Mouse (Mus musculus): Measurements from ENCODE around the gene Gm20517.

The Gm20517 gene

DNA sequence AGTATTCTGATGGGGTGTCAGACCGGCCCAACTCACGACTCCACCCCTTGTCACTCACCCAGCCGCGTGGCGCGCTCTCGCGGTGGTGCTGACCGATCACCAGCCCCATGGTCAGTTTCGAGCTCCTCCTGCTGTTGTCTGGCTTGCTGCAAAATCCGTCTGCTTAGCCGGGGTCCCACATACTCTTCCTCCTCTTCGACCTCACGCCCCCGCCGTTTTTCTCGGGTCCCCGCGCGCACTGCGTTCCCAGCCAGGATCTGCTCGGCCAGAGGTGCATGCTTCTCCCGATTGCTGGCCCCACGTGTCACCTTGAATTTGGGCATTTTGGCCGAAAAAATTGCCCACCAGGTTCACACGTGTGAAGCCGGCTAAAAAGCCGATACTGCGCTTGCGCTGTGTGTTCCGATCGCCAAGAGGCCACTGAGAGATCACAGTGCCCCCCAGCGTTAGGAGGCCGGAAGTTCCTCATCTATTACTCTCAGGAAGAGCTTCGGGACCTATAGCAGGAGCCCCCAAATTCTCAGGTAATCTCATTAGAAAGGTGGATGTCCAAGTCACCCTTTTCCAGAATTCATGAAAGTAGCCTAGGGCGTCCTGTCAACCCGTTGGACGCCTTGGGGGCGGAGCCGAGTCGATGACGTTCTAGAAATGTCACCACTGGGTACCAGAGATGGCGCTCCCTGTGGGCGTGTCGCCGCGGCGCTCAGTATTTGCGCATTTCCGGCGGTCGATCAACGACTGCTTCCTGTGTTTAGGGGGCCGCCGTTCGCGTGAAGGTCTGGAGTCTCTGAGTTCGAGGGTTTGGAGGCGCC lies at the start of gene Gm20517, which contains the start of the genes Bysl and Med20:
Gene Gm20517 (plus strand): TSS at position 741 of the 812 bp plus-strand sequence.
Gene Bysl (minus strand): TSS at position 644 of the 812 bp plus-strand sequence.
Gene Med20 (plus strand): TSS at position 734 of the 812 bp plus-strand sequence.
- DNase-seq (ENCODE audit: low spot score in 2 of 2): peak; percentile 95 to 97

DNA sequence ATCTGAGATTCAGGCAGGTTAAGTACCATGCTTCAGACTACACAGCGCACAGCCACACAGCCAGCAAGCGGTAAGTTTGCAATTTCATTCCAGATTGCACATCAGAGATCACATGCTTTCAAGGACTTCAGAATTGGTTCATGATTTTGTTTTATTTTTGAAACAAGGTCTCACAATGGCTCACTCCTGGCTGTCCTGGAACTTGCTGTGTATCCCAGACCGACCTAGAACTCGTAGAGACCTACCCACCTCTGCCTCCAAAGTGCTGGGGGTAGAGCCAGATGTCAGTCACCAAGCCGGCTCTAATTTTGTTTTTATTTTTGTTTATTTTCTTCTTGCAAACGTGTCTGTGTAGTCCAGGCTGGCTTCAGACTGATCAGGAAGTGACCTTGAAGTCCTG lies 48.5 kb upstream of the Gm20517 start:
- DNase-seq (ENCODE audit: low spot score in 2 of 2): no peak

DNA sequence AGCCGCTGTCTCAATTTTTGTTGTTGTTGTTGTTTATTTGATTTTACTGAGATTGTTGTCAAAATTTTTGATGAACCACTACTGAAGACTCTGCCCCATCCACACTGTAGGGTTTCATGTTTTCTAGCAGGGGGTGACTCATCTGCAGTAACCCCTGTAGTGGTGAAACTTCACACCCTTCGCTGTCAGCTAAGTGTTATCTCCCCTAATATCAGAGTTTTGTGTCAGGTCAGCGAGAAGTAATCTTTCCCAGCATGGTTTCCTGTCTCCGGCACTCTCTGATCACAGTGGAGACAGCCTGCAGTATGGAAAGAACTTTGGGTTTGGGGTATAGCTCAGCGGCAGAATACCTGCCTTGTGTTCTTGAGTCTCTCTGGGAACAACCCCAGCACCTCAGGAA lies 46.8 kb upstream of the Gm20517 start:
- no peak for DNase-seq (ENCODE audit: low spot score in 2 of 2)

DNA sequence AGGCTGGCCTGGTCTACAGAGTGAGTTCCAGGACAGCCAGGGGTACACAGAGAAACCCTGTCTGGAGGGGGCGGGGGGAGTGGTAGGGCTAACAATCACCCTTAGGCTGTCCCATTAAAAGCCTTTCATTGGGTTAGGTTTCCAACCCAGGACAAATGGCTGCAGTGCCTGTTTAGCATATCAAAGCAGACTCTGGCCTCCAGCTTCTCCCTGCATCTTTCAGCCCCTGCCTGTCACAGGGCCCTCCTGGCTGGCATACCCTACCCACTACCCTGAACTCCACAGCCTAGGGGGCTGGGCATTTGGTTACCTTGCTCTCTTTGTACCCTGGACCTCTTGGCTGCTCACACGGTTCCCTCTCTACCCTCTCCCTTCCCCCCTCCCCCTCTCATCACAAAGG lies 45.3 kb upstream of the Gm20517 start:
- no peak for DNase-seq (ENCODE audit: low spot score in 2 of 2)

DNA sequence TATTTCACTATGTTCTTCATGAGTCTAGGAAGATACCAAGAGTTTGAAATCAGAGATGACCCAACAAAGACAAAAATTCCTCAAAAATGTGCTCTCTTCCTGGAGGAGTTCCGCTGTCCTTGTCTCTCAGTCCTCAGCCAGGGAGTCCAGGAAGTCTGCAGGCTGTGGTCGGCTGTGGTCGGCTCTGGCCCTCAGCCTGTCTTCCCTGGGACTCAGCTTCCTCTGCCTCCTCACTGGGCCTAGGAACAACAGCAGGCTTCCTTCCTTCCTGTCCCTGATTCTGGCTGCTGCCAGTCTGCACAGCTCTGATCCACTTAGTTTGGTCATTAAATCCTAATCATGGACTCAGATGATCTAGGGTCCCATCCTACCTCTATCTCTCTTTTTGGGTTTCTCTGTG lies 44.1 kb upstream of the Gm20517 start:
- DNase-seq (ENCODE audit: low spot score in 2 of 2): no peak

DNA sequence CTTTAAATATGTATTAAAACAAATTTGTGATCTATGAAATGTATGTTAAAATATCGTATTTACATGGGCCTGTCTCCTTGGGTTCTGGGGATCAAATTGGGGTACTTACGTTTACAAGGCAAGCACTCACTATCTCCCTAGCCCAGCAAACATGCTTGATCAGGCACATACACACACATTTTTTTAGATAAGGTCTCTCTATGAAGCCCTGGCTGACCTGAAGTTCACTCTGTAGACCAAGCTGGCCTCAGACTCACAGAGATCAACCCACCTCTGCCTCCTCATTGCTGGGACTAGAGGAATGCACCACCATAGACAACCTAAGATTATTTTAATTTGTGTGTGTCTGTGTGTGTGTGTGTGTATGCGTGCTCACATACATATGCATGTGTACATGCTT lies 43.0 kb upstream of the Gm20517 start:
- DNase-seq (ENCODE audit: low spot score in 2 of 2): no peak

DNA sequence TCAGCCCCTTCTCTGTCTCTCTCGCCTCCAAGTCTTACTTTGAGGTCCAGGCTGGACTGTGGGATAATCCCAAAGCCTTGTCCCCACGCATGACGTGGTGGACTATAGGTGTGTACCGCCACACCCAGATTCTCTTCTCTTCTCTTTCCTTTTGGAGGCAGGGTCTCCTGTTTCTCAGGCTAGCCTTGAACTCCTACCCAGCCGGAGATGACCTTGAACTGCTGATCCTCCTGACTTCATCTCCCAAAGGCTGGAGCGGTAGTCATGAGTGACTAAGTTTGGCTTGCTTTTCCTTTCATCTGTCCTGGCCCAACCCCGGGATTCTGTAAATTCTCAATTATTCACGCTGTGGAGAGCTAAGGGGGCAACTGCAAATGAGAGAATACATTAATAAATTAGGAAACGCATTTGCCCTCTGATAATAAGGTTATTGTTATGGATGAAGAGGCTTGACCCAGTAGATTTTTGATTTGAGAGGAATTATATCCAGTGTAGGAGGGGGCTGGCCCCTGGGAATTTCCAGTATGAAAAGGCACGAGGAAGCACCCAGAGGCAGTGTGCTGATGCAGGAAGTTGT lies 42.4 kb upstream of the Gm20517 start:
- DNase-seq (ENCODE audit: low spot score in 2 of 2): no peak

DNA sequence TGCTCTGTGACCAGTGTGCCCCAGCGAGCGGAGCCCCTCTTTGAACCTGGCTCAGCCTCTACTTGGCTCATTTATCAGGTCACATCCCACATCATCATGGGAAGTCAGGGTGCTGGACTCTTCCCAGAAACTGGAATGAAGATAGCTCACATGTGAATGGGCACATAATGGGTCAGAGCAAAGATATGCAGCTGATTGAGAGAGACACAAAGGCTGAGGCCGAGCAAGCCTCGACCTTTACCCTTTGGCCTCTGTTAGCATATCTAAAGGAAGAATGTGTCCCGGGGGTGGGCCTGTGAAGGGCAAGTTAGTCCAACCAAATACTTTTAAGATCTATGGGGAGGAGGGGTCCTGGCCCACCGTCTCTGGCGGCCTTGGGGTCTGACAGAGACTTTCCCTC lies 39.8 kb upstream of the Gm20517 start:
- no peak for DNase-seq (ENCODE audit: low spot score in 2 of 2)

DNA sequence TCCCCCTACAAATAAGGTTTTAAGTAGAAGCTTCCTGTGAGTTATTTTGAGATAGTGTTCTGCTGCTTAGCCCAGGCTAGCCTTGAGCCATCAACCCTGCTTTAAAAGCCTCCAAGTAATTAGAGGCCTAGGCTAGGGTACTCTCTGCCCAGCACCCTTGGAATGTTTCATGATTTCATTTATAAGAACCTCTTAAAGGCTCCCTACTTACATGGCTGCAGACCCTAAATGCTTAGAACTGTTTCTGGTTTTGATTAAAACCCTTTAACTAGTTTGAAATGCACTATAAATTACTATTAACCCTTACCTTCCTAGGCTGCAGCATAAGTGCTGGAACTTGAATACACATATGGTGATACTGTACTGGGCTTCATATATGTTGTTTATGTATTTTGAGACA lies 39.0 kb upstream of the Gm20517 start:
- no peak for DNase-seq (ENCODE audit: low spot score in 2 of 2)

DNA sequence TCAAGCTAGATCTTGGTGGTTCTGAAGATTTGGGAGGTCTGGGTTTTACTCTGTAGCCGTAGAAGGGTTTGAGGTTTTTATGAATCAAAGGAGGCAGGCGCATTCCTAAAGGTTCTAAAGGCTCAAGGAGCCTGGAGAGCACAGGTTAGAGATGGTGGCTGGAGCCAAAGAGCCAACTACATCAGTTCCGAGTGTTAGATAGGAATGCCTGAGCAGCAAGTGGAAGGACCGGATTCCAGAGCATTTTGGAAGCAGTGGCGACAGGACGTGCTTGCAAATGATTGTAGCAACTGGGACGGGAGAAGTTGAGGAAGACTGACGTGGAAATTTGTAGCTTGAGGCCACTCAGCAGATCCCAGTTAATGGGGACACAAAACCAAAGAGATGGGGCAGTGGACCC lies 37.4 kb upstream of the Gm20517 start:
- no peak for DNase-seq (ENCODE audit: low spot score in 2 of 2)

DNA sequence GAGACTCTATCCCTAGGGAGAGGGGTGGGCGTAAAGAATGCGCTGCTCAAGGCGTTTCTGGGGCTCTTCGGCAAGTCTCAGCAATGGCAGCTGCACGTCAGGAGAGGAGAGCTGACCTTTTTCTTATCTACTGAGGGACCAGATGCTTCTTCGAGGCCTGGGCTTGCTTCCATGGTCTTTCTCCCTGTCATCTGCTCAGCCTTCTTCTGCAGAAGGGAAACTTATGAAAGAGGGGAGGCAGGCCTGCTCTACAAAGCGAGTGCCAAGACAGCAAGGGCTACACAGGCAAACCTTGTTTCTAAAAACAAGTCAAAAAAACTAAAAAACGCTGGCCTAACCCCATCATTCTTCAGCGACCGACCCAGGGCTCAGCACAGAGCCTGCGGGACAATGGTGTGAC lies 36.6 kb upstream of the Gm20517 start:
- no peak for DNase-seq (ENCODE audit: low spot score in 2 of 2)

DNA sequence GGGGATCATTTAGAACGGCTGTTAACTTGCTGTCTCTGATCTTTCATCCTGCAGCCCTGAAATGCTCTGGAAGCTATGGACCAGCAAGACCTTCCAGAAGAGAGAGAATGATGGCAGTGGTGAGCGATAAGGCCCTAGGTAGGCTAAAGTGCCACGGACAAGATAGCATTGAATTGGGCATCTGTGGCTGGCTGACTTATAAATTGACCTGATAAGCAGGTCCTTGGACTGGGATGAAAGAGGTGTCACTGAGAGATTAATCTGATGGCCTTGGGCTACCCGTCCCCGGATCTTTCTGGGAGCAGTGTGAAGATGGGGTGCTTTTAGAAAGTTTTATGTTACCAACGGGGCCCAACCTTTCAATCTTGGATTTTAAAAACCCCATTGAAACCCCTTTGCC lies 32.7 kb upstream of the Gm20517 start:
- DNase-seq (ENCODE audit: low spot score in 2 of 2): no peak

DNA sequence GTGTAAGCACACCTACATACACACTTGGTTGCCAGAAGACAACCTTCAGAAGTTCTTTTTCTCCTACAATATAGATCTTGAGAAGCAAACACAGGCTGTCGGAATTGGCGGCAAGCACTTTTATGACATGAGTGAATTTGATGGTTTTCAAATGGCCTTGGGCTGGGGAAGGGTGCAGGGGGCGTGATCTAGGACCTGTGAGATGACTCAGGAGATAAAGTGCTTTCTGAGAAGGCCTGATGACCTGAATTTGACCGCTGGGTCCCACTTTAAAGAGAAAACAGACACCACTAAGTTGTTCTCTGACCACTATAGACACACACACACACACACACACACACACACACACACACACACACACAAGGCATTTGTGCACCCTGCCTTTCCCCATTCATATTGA lies 30.4 kb upstream of the Gm20517 start:
- DNase-seq (ENCODE audit: low spot score in 2 of 2): no peak

DNA sequence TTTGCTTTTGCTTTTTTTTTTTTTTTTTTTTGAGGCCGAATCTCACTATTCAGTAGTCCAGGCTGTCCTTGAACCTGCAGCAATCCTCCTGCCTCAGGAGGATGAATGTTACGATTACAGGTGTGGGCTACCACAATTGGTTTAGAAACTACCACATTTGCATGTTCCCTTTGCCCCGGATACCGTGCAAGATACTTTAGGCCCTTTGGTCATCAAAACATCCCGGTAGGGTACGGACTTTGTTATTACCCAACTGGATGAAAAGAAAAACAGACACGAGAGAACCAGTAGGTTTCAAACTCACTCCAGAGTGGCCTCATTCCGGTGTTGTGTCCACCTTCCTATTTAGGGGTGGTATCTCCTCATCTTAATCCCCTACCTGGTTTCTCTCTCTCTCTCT lies 22.9 kb upstream of the Gm20517 start:
- DNase-seq (ENCODE audit: low spot score in 2 of 2): no peak

DNA sequence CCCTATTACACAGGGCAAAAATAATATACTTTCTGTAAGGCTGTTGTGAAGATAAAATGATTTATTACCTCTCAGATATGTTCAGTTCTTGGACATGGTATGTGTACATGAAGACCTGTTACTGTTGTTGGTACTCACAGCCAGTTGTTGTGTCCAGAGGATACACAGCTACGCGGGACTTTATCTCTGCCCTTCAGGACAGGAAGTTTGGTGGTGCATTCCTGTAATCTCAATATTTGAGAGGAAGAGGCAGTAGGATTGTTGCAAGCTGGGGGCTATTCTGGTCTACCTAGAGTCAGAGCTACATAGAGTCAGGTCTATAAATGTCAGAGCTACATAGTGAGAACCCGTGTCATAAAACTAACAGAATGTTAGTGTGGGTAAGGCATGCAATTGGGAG lies 20.3 kb upstream of the Gm20517 start:
- DNase-seq (ENCODE audit: low spot score in 2 of 2): no peak

DNA sequence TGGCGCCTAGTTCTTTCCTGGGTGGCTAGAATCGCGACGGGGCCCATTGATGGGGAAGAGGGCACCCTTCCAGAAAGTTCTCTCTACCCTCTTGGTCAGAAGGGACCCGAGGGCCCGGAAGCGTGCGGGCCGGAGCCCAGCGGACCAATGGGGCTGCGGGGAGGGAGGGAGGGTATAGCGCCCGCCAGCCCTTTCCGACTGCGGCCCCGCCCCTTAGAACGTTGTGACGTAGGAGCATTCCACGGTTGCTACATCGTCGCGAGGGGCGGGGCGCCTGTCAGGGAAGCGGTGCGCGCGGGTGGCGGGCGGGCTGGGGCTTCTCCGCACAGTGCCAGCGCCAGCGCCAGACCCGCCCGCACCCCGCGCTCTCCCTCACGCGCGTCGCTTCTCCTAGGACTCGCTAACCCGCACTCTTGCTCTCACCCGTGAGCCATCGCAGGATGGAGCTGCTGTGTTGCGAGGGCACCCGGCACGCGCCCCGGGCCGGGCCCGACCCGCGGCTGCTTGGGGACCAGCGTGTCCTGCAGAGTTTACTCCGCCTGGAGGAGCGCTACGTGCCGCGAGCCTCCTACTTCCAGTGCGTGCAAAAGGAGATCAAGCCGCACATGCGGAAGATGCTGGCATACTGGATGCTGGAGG lies 18.1 kb upstream of the Gm20517 start:
- DNase-seq (ENCODE audit: low spot score in 2 of 2): peak; percentile 88 to 93

DNA sequence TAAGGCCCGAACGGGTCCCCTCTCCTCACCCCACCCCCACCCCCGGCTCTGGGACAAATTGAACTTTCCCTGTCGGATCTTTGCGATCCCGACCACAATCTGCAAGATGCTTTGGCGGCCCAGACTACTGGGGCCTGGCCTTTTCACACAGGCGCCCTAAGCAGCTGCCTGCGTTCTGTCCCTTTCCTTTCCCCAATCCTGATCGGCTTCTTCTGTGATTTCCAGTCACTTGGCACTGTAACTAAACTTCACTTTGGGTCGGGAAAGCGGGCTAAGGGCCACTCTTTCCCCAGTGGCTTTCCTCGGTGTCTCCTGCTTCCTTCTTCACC lies 17.6 kb upstream of the Gm20517 start:
- no peak for DNase-seq (ENCODE audit: low spot score in 2 of 2)

DNA sequence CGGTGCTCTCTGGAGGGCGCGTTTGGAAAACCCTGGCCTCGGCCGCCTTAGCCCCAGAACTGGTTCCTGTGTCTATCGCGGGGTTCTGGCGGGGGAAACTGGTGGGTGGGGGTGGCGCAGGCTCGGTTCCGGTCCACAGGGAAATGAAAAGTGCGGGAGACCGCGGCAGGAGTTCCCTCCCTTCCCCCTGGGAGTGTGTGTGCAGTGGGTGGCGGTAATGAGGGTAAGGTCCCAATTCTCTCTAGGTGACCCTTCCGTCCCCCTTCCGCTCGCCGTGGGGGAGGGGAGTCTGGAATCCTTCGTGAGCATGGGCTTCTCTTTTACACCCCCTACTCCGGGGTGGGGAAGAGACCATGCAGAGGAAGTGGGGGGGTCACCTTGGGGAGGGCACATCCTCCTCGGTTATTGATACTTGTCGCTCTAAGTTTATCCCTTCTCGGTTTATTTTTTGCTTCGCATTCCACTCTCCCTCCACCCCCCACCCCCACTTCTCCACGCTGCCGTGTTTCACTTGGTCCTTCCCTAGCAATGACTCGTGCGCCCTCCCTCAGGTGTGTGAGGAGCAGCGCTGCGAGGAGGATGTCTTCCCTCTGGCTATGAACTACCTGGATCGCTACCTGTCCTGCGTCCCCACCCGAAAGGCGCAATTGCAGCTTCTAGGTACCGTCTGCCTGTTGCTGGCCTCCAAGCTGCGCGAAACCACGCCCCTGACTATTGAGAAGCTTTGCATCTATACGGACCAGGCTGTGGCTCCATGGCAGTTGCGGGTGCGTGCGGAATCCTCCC lies 17.0 kb upstream of the Gm20517 start:
- peak in 1 of 2 experiments; percentile 34 for DNase-seq (ENCODE audit: low spot score in 2 of 2)

DNA sequence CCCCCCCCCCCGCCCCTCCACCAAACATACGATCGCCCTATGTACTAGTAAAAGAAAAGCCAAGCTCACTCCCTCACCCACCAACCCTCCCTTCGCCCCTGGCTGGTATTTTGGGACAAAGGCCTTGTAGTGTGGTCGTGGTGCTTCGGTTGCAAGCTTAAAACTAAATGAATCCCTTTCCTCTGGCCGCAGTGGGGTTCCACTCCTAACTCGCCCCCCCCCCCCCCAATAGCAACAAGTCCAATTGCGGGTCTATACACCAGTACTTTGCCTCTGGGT lies 16.5 kb upstream of the Gm20517 start:
- no peak for DNase-seq (ENCODE audit: low spot score in 2 of 2)

DNA sequence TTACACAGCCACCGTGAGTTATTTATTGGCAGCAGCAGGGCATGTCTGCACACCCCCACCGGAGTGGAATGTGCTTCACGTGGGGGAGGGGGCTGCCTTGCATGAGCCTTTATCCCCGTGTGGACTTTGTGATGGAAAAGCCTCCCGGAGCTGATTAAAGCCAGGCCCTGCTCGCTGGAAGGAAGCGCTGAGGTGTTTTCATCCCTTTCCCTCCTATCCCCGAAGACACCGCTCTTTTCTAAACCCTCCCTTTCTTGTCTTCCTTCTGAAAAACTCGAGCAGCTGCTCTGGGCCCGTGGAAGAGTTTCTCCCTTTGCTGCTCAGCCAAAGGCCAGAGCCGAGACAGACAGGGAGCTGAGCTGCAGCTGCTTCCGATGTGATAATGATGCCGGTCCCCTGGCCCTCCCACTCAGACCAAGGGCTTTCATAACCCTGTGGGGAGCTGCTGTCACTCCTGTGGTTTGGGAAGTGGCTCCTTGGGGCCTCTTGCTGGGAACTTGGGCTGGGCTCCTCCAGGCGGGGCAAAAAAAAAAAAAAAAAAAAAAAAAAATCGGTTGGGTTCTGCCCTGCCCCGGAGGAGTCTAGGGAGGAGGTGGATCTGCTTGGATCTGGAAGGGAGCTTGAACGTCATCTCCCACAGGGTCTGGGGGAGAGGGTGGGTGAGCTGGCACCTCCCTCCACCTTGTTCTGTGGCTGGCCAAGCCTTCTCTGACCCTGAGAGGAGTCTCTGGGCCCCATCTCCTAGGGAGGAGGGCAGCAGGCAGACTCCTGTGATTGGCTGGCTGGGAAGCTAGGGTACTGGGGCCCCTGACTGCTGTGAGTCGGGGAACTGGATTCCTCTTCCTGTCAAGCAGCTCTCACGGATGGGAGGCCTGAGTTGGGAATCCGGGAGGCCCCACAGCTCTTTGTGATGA lies 15.9 kb upstream of the Gm20517 start:
- DNase-seq (ENCODE audit: low spot score in 2 of 2): peak in 1 of 2 experiments; percentile 51

DNA sequence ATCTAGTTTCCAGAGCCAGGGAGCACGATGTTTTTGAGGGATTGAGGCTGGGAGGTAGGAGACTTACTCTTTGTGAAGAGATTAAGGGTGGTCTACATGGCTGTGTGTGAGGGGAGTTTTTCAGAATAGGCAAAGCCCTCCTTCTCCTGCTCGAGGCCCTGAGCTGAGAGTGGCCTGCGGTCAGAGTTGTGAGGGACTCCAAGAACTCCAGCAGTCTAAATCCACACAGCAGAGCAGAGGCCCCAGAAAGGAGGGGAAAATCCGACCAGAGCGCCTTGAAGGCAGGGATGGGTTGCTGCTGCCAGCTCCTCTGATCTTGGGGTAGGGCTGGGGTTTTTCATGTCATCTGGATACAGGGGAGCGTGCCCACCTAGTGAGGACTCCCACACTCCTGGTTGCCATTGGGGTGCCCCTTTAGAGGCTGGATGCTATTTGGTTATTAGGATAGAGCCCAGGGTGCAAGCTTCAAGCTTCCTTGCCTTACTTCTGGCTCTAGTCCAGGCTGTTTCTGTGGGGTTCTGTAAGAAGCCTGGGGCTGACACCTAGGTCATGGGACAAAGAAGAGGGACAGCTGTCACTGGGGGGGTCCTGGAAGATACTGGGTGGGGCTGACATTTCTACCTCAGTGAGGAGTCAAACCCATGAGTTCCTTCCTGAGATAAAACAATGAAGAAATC lies 15.1 kb upstream of the Gm20517 start:
- DNase-seq (ENCODE audit: low spot score in 2 of 2): no peak
